29 mouse cellular contexts compared by ENCODE assay signal in the genomic region with DNA sequence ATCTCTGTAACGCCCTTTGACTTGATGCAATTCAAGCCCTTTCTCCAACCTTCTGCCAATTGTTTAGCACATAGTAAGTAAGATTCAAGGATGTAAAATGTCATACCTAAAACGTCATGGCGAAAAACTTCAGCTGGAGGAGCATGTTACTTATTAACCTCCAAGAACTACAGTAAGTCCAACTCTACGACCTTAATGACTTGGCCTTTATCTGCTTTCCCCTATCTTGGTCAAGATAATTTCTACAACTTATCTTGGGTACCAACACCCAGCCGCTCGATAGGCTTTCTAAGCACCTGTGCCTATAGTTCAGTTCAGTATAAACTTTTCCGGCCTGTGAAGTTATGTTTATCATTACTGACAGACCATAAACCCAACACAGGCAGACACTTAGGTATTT. TPM values are rescaled to one million over a fixed set of nuclear protein-coding genes. Genes with fewer than 3 reads are reported as not detected.
DNase-seq lines count a peak whose midpoint lies in the region; ATAC-seq and TF ChIP-seq lines count a peak whose summit lies in the region.
"Had no signal": no experiment of that assay in that cellular context is flagged by ENCODE, and none has a peak within 500 bp of the region (broad histone marks: within the 10 kb centered on the region; RNA-seq: fewer than 3 reads in every experiment).

No protein-coding gene starts in this region.

- ATAC-seq in kidney, postnatal 0 days (replicated peaks; ENCODE audit: low FRiP score, low read depth) = no peak
- ATAC-seq in lung, embryonic 16.5 days (ENCODE audit: low read depth) = no peak
- peak; percentile 65 for ATAC-seq in intestine, embryonic 16.5 days
- ATAC-seq in liver, postnatal 0 days = no peak
- ATAC-seq: CD4-positive, CD25-positive, alpha-beta regulatory T cell, adult 4 months; forebrain, embryonic 15.5 days; hindbrain, postnatal 0 days; midbrain, embryonic 15.5 days had no signal

- 67% methylated on average over 7 of the region's 7 CpGs for WGBS in kidney, postnatal 0 days
- 47% methylated on average over 7 of the region's 7 CpGs for WGBS in lung, embryonic 16.5 days
- WGBS in lung, adult 2 months = 67% methylated on average over 7 of the region's 7 CpGs
- WGBS in intestine, embryonic 16.5 days = 56% methylated on average over 7 of the region's 7 CpGs
- WGBS in liver, postnatal 0 days (ENCODE audit: insufficient replicate concordance) = 55% methylated on average over 7 of the region's 7 CpGs

- H3K4me2 ChIP-seq in kidney, postnatal 0 days (ENCODE audit: low read length) = 0 out of 2 replicates have a peak overlapping the region, but pooled peaks have one; percentile 15
- H3K4me2 ChIP-seq in lung, embryonic 16.5 days (ENCODE audit: low read depth, low read length) = peak overlapping the region; percentile 14; the same call in 1 of the 2 replicates
- no peak overlapping the region for H3K4me2 ChIP-seq in intestine, embryonic 16.5 days (ENCODE audit: low read depth, low read length)
- H3K4me2 ChIP-seq in liver, postnatal 0 days (ENCODE audit: low read depth, low read length) = peak overlapping the region; percentile 96; the same call in 1 of the 2 replicates
- H3K4me2 ChIP-seq: embryonic facial prominence, embryonic 13.5 days; forebrain, embryonic 15.5 days; hindbrain, embryonic 12.5 days; midbrain, embryonic 15.5 days had no signal

- no peaks in the 10 kb centered on the region for H3K27me3 ChIP-seq in kidney, postnatal 0 days (ENCODE audit: insufficient read depth, low read length)
- H3K27me3 ChIP-seq in lung, embryonic 16.5 days (ENCODE audit: control insufficient read depth, insufficient read depth, low read depth, low read length) = no peaks in the 10 kb centered on the region
- H3K27me3 ChIP-seq in intestine, embryonic 16.5 days (replicated peaks; ENCODE audit: control insufficient read depth, insufficient read depth, low read length) = no peaks in the 10 kb centered on the region
- no peaks in the 10 kb centered on the region for H3K27me3 ChIP-seq in liver, postnatal 0 days (ENCODE audit: insufficient read depth, low read length)
- H3K27me3 ChIP-seq: embryonic facial prominence, embryonic 13.5 days; forebrain, embryonic 15.5 days; hindbrain, embryonic 12.5 days; midbrain, embryonic 15.5 days had no signal

- H3K9ac ChIP-seq in kidney, postnatal 0 days (ENCODE audit: low read depth, low read length) = no peak overlapping the region
- H3K9ac ChIP-seq in lung, embryonic 16.5 days (ENCODE audit: low read length) = no peak overlapping the region
- no peak overlapping the region for H3K9ac ChIP-seq in intestine, embryonic 16.5 days (ENCODE audit: low read depth, low read length)
- H3K9ac ChIP-seq in liver, postnatal 0 days (replicated peaks) = no peak overlapping the region
- H3K9ac ChIP-seq: embryonic facial prominence, embryonic 13.5 days; forebrain, embryonic 15.5 days; hindbrain, embryonic 12.5 days; midbrain, embryonic 15.5 days had no signal

- peaks cover 15% of the 10 kb centered on the region for H3K4me1 ChIP-seq in kidney, postnatal 0 days (replicated peaks; ENCODE audit: insufficient read depth, low read length)
- peaks cover 27% of the 10 kb centered on the region for H3K4me1 ChIP-seq in lung, embryonic 16.5 days (replicated peaks; ENCODE audit: control insufficient read depth, insufficient read depth, low read length)
- peaks cover 2% of the 10 kb centered on the region; the same call in 1 of the 2 replicates for H3K4me1 ChIP-seq in lung, adult 2 months (ENCODE audit: control insufficient read depth, insufficient read depth, low read length)
- H3K4me1 ChIP-seq in intestine, embryonic 16.5 days (ENCODE audit: control insufficient read depth, insufficient read depth, low read length) = peaks cover 33% of the 10 kb centered on the region
- peaks cover 33% of the 10 kb centered on the region for H3K4me1 ChIP-seq in liver, postnatal 0 days (ENCODE audit: insufficient read depth)

- intact Hi-C loops in gastrocnemius, postnatal 36 days (cut with DNase I) = no loop called here

- no peak for TF ChIP-seq CTCF in kidney, postnatal 0 days (IDR thresholded peaks at IDR 0.05; ENCODE audit: low read depth)
- TF ChIP-seq CTCF in lung, adult 2 months (IDR thresholded peaks at IDR 0.05; ENCODE audit: insufficient read depth, low read length) = no peak
- TF ChIP-seq CTCF in liver, postnatal 0 days (IDR thresholded peaks at IDR 0.05; ENCODE audit: low read depth) = no peak

- H3K27ac ChIP-seq in kidney, postnatal 0 days = no peak overlapping the region
- H3K27ac ChIP-seq in lung, embryonic 16.5 days (ENCODE audit: low read length) = no peak overlapping the region
- H3K27ac ChIP-seq in intestine, embryonic 16.5 days (ENCODE audit: low read length) = no peak overlapping the region
- H3K27ac ChIP-seq in liver, postnatal 0 days (ENCODE audit: low read depth) = no peak overlapping the region
- H3K27ac ChIP-seq: embryonic facial prominence, embryonic 13.5 days; forebrain, embryonic 10.5 days; forebrain, embryonic 15.5 days; hindbrain, embryonic 12.5 days; hindbrain, postnatal 0 days; layer of hippocampus, adult 2 months; left cerebral cortex, adult 2 months; midbrain, embryonic 10.5 days; midbrain, embryonic 15.5 days had no signal

- H3K9me3 ChIP-seq in kidney, postnatal 0 days (replicated peaks; ENCODE audit: low read length) = no peaks in the 10 kb centered on the region
- H3K9me3 ChIP-seq in lung, embryonic 16.5 days (ENCODE audit: control insufficient read depth, low read length) = no peaks in the 10 kb centered on the region
- no peaks in the 10 kb centered on the region for H3K9me3 ChIP-seq in intestine, embryonic 16.5 days (ENCODE audit: control insufficient read depth, low read length)
- H3K9me3 ChIP-seq in liver, postnatal 0 days (ENCODE audit: low read length) = no peaks in the 10 kb centered on the region
- H3K9me3 ChIP-seq: embryonic facial prominence, embryonic 13.5 days; forebrain, embryonic 10.5 days; forebrain, embryonic 15.5 days; hindbrain, embryonic 12.5 days; midbrain, embryonic 10.5 days; midbrain, embryonic 15.5 days had no signal

- no peak for TF ChIP-seq EP300 in liver, postnatal 0 days (IDR thresholded peaks at IDR 0.05; ENCODE audit: low read depth)

- DNase-seq in kidney, postnatal 0 days (ENCODE audit: low spot score) = no peak
- no peak for DNase-seq in kidney, adult 8-10 months
- no peak for DNase-seq in lung, adult 2 months
- DNase-seq in liver, postnatal 0 days = no peak
- DNase-seq in gastrocnemius, postnatal 36 days = no peak
- DNase-seq: adrenal gland, adult 2 months; adrenal gland, postnatal 36 days; cerebellum, adult 18-20 months; cerebellum, postnatal 10 days; kidney, adult 11 months; kidney, postnatal 14 days; left cerebral cortex, postnatal 4 days; lung, postnatal 10 days; right cerebral cortex, adult 18-20 months; spleen, adult 18-20 months; thymus, adult 2 months; thymus, postnatal 36 days had no signal

- H3K4me3 ChIP-seq in kidney, postnatal 0 days (replicated peaks; ENCODE audit: low read depth, low read length) = no peak overlapping the region
- H3K4me3 ChIP-seq in lung, embryonic 16.5 days (ENCODE audit: low read length) = no peak overlapping the region
- H3K4me3 ChIP-seq in lung, adult 2 months (replicated peaks; ENCODE audit: extremely low read depth, low read depth, low read length) = no peak overlapping the region
- no peak overlapping the region for H3K4me3 ChIP-seq in intestine, embryonic 16.5 days (ENCODE audit: low read length)
- no peak overlapping the region for H3K4me3 ChIP-seq in liver, postnatal 0 days (ENCODE audit: low read depth, low read length)
- H3K4me3 ChIP-seq: embryonic facial prominence, embryonic 13.5 days; forebrain, embryonic 10.5 days; forebrain, embryonic 15.5 days; hindbrain, embryonic 12.5 days; layer of hippocampus, adult 2 months; left cerebral cortex, adult 2 months; midbrain, embryonic 10.5 days; midbrain, embryonic 15.5 days had no signal

- 0 out of 2 replicates have a peak, but pooled peaks cover 2% of the 10 kb centered on the region for H3K36me3 ChIP-seq in kidney, postnatal 0 days (ENCODE audit: insufficient read depth, low read length)
- H3K36me3 ChIP-seq in lung, embryonic 16.5 days (ENCODE audit: control insufficient read depth, insufficient read depth, low read length) = 0 out of 2 replicates have a peak, but pooled peaks cover 2% of the 10 kb centered on the region
- no peaks in the 10 kb centered on the region for H3K36me3 ChIP-seq in intestine, embryonic 16.5 days (ENCODE audit: control insufficient read depth, insufficient read depth, low read length)
- H3K36me3 ChIP-seq in liver, postnatal 0 days (replicated peaks; ENCODE audit: insufficient read depth, low read length) = peaks cover 10% of the 10 kb centered on the region; the same call in 1 of the 2 replicates
- H3K36me3 ChIP-seq: forebrain, embryonic 15.5 days; midbrain, embryonic 15.5 days had no signal

- no peak for TF ChIP-seq POLR2A in lung, adult 2 months (IDR thresholded peaks at IDR 0.05; ENCODE audit: borderline replicate concordance, extremely low read depth, low read depth, low read length)

RNA-seq across cellular contexts. Expression of a gene that starts 3.3 kb away (rescaled TPM):
- 26.4 and 27.7 TPM in 2 replicates for polyA plus RNA-seq in kidney, postnatal 0 days (2015; fragmentation: Nextera tagmentation; extraction: Ambion mirVana)
- polyA plus RNA-seq in lung, embryonic 16.5 days (2015; fragmentation: Nextera tagmentation; extraction: Ambion mirVana) = 20.0 and 26.1 TPM in 2 replicates
- 17.3 and 18.2 TPM in 2 replicates for polyA plus RNA-seq in lung, adult 2 months (2012; rRNA removed)
- 13.5 and 26.3 TPM in 2 replicates for polyA plus RNA-seq in intestine, embryonic 16.5 days (2015; fragmentation: Nextera tagmentation; extraction: Ambion mirVana)
- 25.9 and 26.9 TPM in 2 replicates for polyA plus RNA-seq in liver, postnatal 0 days (2015; fragmentation: Nextera tagmentation; extraction: Ambion mirVana)
- total RNA-seq in gastrocnemius, postnatal 36 days (2021) = 1 to 10 TPM; 6.0 to 6.9 TPM

RNA-seq across cellular contexts. Expression of a gene that starts 39.1 kb away (rescaled TPM):
- polyA plus RNA-seq in kidney, postnatal 0 days (2015; fragmentation: Nextera tagmentation; extraction: Ambion mirVana) = 16.8 and 18.6 TPM in 2 replicates
- polyA plus RNA-seq in lung, embryonic 16.5 days (2015; fragmentation: Nextera tagmentation; extraction: Ambion mirVana) = 11.7 TPM in 2 replicates
- 17.8 and 20.4 TPM in 2 replicates for polyA plus RNA-seq in lung, adult 2 months (2012; rRNA removed)
- 12.9 and 13.9 TPM in 2 replicates for polyA plus RNA-seq in intestine, embryonic 16.5 days (2015; fragmentation: Nextera tagmentation; extraction: Ambion mirVana)
- 5.9 and 7.7 TPM in 2 replicates for polyA plus RNA-seq in liver, postnatal 0 days (2015; fragmentation: Nextera tagmentation; extraction: Ambion mirVana)
- total RNA-seq in gastrocnemius, postnatal 36 days (2021) = 10 to 100 TPM; 14.9 to 17.0 TPM
